ENCODE assay signal across 14 mouse cellular contexts in genomic region chr1:153733181-153733580, GRCm38 (mm10). TPM values are rescaled to one million over a fixed set of nuclear protein-coding genes. Genes with fewer than 3 reads are reported as not detected.
DNase-seq lines count a peak whose midpoint lies in the region; ATAC-seq and TF ChIP-seq lines count a peak whose summit lies in the region.
"Had no signal": no experiment of that assay in that cellular context is flagged by ENCODE, and none has a peak within 500 bp of the region (broad histone marks: within the 10 kb centered on the region; RNA-seq: fewer than 3 reads in every experiment).

No protein-coding gene starts in this region.

- no peak for ATAC-seq in midbrain, embryonic 15.5 days (replicated peaks)
- ATAC-seq in midbrain, embryonic 16.5 days = no peak
- ATAC-seq in inflammation-experienced regulatory T-cells, adult 6 months = no peak
- ATAC-seq: liver, postnatal 0 days had no signal

- no peaks in the 10 kb centered on the region for H3K36me3 ChIP-seq in midbrain, embryonic 10.5 days
- H3K36me3 ChIP-seq in midbrain, embryonic 15.5 days (replicated peaks) = no peaks in the 10 kb centered on the region
- H3K36me3 ChIP-seq in midbrain, embryonic 16.5 days (ENCODE audit: control insufficient read depth, insufficient read depth, low read length) = no peaks in the 10 kb centered on the region

- DNase-seq in adrenal gland, postnatal 14 days = peak; percentile 6
- DNase-seq in adrenal gland, adult (ENCODE audit: inconsistent age in 2 of 2, low spot score in 1 of 2) = no peak
- no peak for DNase-seq in midbrain, embryonic 10.5 days (ENCODE audit: low spot score)
- peak; percentile 72 for DNase-seq in thymus, postnatal 4 days
- no peak for DNase-seq in cerebellum, adult 2 months
- DNase-seq: adrenal gland, adult 2 months; cerebellum, adult 11-12 months; heart, postnatal 14 days; liver, postnatal 0 days; right cerebral cortex, postnatal 14 days had no signal

- H3K4me3 ChIP-seq in midbrain, embryonic 10.5 days = no peak overlapping the region
- H3K4me3 ChIP-seq in midbrain, embryonic 15.5 days = no peak overlapping the region
- no peak overlapping the region for H3K4me3 ChIP-seq in midbrain, embryonic 16.5 days (ENCODE audit: low read depth, low read length)
- H3K4me3 ChIP-seq in cerebellum, adult 2 months (replicated peaks; ENCODE audit: insufficient read depth, low read depth, low read length) = no peak overlapping the region

- peak overlapping the region; percentile 52 for H3K27ac ChIP-seq in midbrain, embryonic 10.5 days (replicated peaks)
- no peak overlapping the region for H3K27ac ChIP-seq in midbrain, embryonic 15.5 days
- no peak overlapping the region; the same call in 1 of the 2 replicates for H3K27ac ChIP-seq in midbrain, embryonic 16.5 days (ENCODE audit: low read length)
- no peak overlapping the region for H3K27ac ChIP-seq in cerebellum, adult 2 months (ENCODE audit: insufficient read depth, low read length)

- peaks cover 40% of the 10 kb centered on the region for H3K27me3 ChIP-seq in midbrain, embryonic 10.5 days (ENCODE audit: low read depth, poor library complexity, severe bottlenecking)
- H3K27me3 ChIP-seq in midbrain, embryonic 15.5 days (replicated peaks) = no peaks in the 10 kb centered on the region
- no peaks in the 10 kb centered on the region for H3K27me3 ChIP-seq in midbrain, embryonic 16.5 days (ENCODE audit: control insufficient read depth, insufficient read depth, low read depth, low read length)
- H3K27me3 ChIP-seq in cerebellum, adult 2 months (ENCODE audit: control insufficient read depth, insufficient read depth, low read length) = no peaks in the 10 kb centered on the region

- H3K4me2 ChIP-seq in midbrain, embryonic 15.5 days = no peak overlapping the region
- no peak overlapping the region for H3K4me2 ChIP-seq in midbrain, embryonic 16.5 days (ENCODE audit: low read length)

- H3K4me1 ChIP-seq in midbrain, embryonic 10.5 days = peaks cover 52% of the 10 kb centered on the region
- H3K4me1 ChIP-seq in midbrain, embryonic 15.5 days = peaks cover 37% of the 10 kb centered on the region
- peaks cover 30% of the 10 kb centered on the region for H3K4me1 ChIP-seq in midbrain, embryonic 16.5 days (ENCODE audit: control insufficient read depth, insufficient read depth, low read length)
- peaks cover 17% of the 10 kb centered on the region for H3K4me1 ChIP-seq in cerebellum, adult 2 months (ENCODE audit: control insufficient read depth, insufficient read depth, low read length)

- TF ChIP-seq POLR2A in cerebellum, adult 2 months (IDR thresholded peaks at IDR 0.05; ENCODE audit: borderline replicate concordance, insufficient read depth, low read length) = no peak

- no peak for TF ChIP-seq CTCF in cerebellum, adult 2 months (IDR thresholded peaks at IDR 0.05; ENCODE audit: borderline replicate concordance, insufficient read depth, low read depth, low read length)

- WGBS in midbrain, embryonic 10.5 days = 44% methylated on average over 9 of the region's 9 CpGs
- 31% methylated on average over 9 of the region's 9 CpGs for WGBS in midbrain, embryonic 15.5 days
- WGBS in midbrain, embryonic 16.5 days = 35% methylated on average over 9 of the region's 9 CpGs
- WGBS in cerebellum, adult 2 months = 29% methylated on average over 9 of the region's 9 CpGs

- no peaks in the 10 kb centered on the region for H3K9me3 ChIP-seq in midbrain, embryonic 10.5 days (replicated peaks)
- H3K9me3 ChIP-seq in midbrain, embryonic 15.5 days = no peaks in the 10 kb centered on the region
- H3K9me3 ChIP-seq in midbrain, embryonic 16.5 days (replicated peaks; ENCODE audit: control insufficient read depth, low read length, poor library complexity, severe bottlenecking) = no peaks in the 10 kb centered on the region

- H3K9ac ChIP-seq in midbrain, embryonic 15.5 days = no peak overlapping the region
- H3K9ac ChIP-seq in midbrain, embryonic 16.5 days (ENCODE audit: low read depth, low read length) = 0 out of 2 replicates have a peak overlapping the region, but pooled peaks have one; percentile 27
- H3K9ac ChIP-seq: liver, postnatal 0 days had no signal

RNA-seq across cellular contexts. Expression of gene Rgs16, which starts 7.0 kb away (rescaled TPM):
- 2.9 TPM in 2 replicates for total RNA-seq in adrenal gland, postnatal 14 days (2021)
- polyA plus RNA-seq in midbrain, embryonic 10.5 days (2016; fragmentation: Nextera tagmentation; extraction: Ambion mirVana) = 31.8 and 39.0 TPM in 2 replicates
- 20.7 and 24.0 TPM in 2 replicates for polyA plus RNA-seq in midbrain, embryonic 15.5 days (2015; fragmentation: Nextera tagmentation; extraction: Ambion mirVana)
- 21.8 and 31.3 TPM in 2 replicates for polyA plus RNA-seq in midbrain, embryonic 16.5 days (2015; fragmentation: Nextera tagmentation; extraction: Ambion mirVana)
- polyA plus RNA-seq in inflammation-experienced regulatory T-cells, adult 6 months (2017; shearing (Covaris generic)) = 10 to 100 TPM; 19.8 to 37.6 (median 35.0) TPM
- 12.2 and 12.7 TPM in 2 replicates for polyA plus RNA-seq in cerebellum, adult 2 months (2012; rRNA removed)
- total RNA-seq: MEL had no signal

RNA-seq across cellular contexts. Expression of gene Rnasel, which starts 16.0 kb away (rescaled TPM):
- total RNA-seq in adrenal gland, postnatal 14 days (2021) = 10.0 and 13.1 TPM in 2 replicates
- 10.1 and 20.3 TPM in 2 replicates for polyA plus RNA-seq in midbrain, embryonic 10.5 days (2016; fragmentation: Nextera tagmentation; extraction: Ambion mirVana)
- 47.9 and 48.3 TPM in 2 replicates for polyA plus RNA-seq in midbrain, embryonic 15.5 days (2015; fragmentation: Nextera tagmentation; extraction: Ambion mirVana)
- 36.2 and 45.6 TPM in 2 replicates for polyA plus RNA-seq in midbrain, embryonic 16.5 days (2015; fragmentation: Nextera tagmentation; extraction: Ambion mirVana)
- 10 to 100 TPM; 38.2 to 49.4 (median 41.8) TPM for polyA plus RNA-seq in inflammation-experienced regulatory T-cells, adult 6 months (2017; shearing (Covaris generic))
- 3.8 and 3.9 TPM in 2 replicates for polyA plus RNA-seq in cerebellum, adult 2 months (2012; rRNA removed)

Comparison
In these comparisons a context has a peak if more than half of its experiments do, and no peak if none do; other contexts are left out.
1. DNase-seq: peak in adrenal gland, postnatal 14 days (single experiment) and thymus, postnatal 4 days (single experiment); none in adrenal gland, adult (0 of 2), midbrain, embryonic 10.5 days (single experiment) and cerebellum, adult 2 months (0 of 2).